Mouse (Mus musculus) embryonic facial prominence, embryonic 14.5 days (tissue): ENCODE measurements at regions not wholly inside any gene's neighbourhood (a gene's known extent, or its start where the extent isn't known, plus 50 kb on each side); places are given as distances from the start of the nearest gene placed in this dataset.

Experiments
- ATAC-seq: fragments of 200-750 bp; cut with Nextera tagmentation; 2 replicates; pipeline ENCODE4 v1.8.0; 2017; ENCODE audit warnings: low read depth, moderate number of reproducible peaks, moderate TSS enrichment
- DNase-seq: peaks from one replicate; pipeline ENCODE4 v3.0.0-alpha.2; 2015; ENCODE audit warnings: low spot score
- H3K27ac ChIP-seq: fragments of 300-500 bp; sonication (generic); replicated peaks from 2 replicates; pipeline ENCODE4 v1.5.1; 2014; ENCODE audit warnings: low read depth, mild to moderate bottlenecking, low read length, moderate library complexity
- H3K27me3 ChIP-seq: fragments of 300-500 bp; sonication (generic); replicated peaks from 2 replicates; pipeline ENCODE4 v1.6.1; 2014; ENCODE audit warnings: low read length; ENCODE audit not compliant: control insufficient read depth, insufficient read depth
- H3K36me3 ChIP-seq: fragments of 300-500 bp; sonication (generic); 2 replicates; pipeline ENCODE4 v1.6.1; 2014; ENCODE audit warnings: low read length, mixed read lengths; ENCODE audit not compliant: control insufficient read depth, insufficient read depth
- H3K4me1 ChIP-seq: fragments of 300-500 bp; sonication (generic); 2 replicates; pipeline ENCODE4 v1.6.1; 2014; ENCODE audit warnings: antibody characterized with exemption, low read length; ENCODE audit not compliant: control insufficient read depth, insufficient read depth
- H3K4me2 ChIP-seq: fragments of 300-500 bp; sonication (generic); 2 replicates; pipeline ENCODE4 v1.6.1; 2014; ENCODE audit warnings: low read depth, mild to moderate bottlenecking, low read length, moderate library complexity, mixed read lengths
- H3K4me3 ChIP-seq: fragments of 300-500 bp; sonication (generic); 2 replicates; pipeline ENCODE4 v1.5.1; 2014; ENCODE audit warnings: low read depth, mild to moderate bottlenecking, low read length
- H3K9ac ChIP-seq: fragments of 300-500 bp; sonication (generic); 2 replicates; pipeline ENCODE4 v1.6.1; 2014; ENCODE audit warnings: low read depth, mild to moderate bottlenecking, low read length, moderate library complexity, mixed read lengths
- H3K9me3 ChIP-seq: fragments of 300-500 bp; sonication (generic); 2 replicates; pipeline ENCODE4 v1.6.1; 2016; ENCODE audit warnings: low read length; ENCODE audit not compliant: control insufficient read depth
- WGBS: fragments of 180-500 bp; shearing (Covaris S2); extraction: QIAGEN DNeasy Blood & Tissue Kit; methylation state at CpG from one replicate; pipeline ENCODE4 v1.1.7; 2014; 5-methylcytosine and 5-hydroxymethylcytosine counted together

DNA sequence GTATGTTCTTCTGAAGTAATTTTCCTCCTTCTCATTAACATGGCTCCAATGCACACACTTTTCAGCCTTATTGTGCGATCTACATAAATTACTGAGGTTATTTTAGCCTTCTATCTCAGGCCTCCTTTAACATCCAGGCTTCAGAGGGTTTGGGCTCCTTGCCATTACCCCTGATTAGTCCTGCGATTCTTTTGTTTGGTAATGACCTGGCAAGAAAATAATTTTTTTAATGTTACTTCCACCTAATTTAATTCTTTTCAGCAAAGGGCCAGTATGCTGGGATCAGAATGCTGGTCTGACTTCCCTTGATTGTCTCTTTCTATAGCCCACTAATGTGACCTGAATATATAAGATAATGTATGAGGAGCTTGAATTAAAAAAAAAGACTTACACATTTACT is 739.4 kb downstream of the Tbl1xr1 start:
- H3K4me1 ChIP-seq: no peaks in the 10 kb centered on the region
- DNase-seq: peak; percentile 2

DNA sequence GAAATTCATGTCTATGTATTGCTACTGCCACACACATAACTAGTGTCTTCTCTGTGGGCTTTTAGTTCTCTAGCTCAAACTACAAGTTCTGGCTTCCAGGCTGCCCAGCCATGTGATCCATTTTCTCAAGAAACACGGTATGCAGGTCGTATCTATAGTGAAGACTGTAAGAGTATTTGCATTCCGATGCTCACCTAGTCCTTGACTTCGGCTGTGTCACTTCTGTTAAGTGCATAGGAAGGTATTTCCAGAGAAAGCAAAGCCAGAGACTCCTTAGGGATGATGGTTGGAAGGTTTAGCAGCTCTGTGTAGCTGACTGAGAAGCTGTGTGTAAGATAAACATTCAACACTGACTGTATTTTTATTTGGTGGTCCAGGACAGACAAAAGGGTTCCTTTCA is 750.0 kb downstream of the Tbl1xr1 start:
- no peaks in the 10 kb centered on the region for H3K9me3 ChIP-seq
- H3K27me3 ChIP-seq: no peaks in the 10 kb centered on the region
- no peak overlapping the region for H3K9ac ChIP-seq
- 75% methylated on average over 4 of the region's 4 CpGs for WGBS
- no peaks in the 10 kb centered on the region for H3K36me3 ChIP-seq
- no peak overlapping the region for H3K27ac ChIP-seq
- H3K4me2 ChIP-seq: no peak overlapping the region
- no peaks in the 10 kb centered on the region for H3K4me1 ChIP-seq
- no peak for ATAC-seq
- DNase-seq: no peak
- H3K4me3 ChIP-seq: no peak overlapping the region

More for the DNA sequence above, 739.4 kb downstream of the Tbl1xr1 start:
- Histone ChIP-seq H3K9me3 (no peaks in the 10 kb centered on the region), H3K9ac (no peak overlapping the region), H3K27me3 (no peaks in the 10 kb centered on the region), H3K4me2 (no peak overlapping the region), H3K27ac (no peak overlapping the region), H3K4me3 (no peak overlapping the region), H3K36me3 (no peaks in the 10 kb centered on the region)
- 79% methylated on average over 2 of the region's 2 CpGs for WGBS
- no peak for ATAC-seq

DNA sequence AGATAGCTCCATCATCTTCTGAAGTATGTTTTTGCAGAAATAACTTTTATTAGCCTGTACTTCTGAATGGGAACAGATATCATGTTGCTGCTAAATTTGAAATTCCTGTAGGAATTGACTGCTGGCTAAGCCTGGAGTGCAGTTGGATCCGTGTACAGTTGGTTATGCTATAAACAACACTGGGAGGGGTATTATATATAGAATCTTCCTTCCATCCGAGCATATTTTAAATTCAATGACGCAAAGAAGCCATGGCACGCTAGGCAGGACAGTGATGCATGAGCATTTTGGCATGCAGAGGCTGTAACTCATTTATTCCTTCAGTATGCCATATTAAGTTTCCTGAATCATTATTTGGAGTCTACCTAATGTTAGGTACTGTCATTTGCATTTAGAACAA is 762.5 kb downstream of the Tbl1xr1 start:
- ATAC-seq (no peak), DNase-seq (no peak)
- WGBS: 76% methylated on average over 4 of the region's 4 CpGs

DNA sequence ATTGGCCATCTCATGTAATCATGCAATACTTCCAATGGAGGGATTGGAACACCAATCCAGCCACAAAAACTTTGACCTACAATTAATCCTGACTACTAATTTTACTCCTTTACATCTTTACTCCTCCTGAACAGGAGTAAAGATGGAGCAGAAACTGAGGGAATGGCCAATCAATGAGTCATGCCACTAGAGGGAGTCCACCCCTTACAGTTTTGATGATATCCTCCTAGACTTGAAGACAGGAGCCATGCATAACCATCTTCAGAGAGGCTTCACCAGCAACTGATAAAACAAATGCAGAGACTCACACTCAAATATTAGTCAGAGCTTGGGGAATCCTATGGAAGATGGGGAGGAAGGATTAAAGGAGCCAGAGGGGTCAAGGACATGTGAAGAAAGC is 774.0 kb downstream of the Tbl1xr1 start:
- Histone ChIP-seq H3K27ac (no peak overlapping the region), H3K36me3 (no peaks in the 10 kb centered on the region), H3K9me3 (no peaks in the 10 kb centered on the region), H3K4me2 (no peak overlapping the region), H3K9ac (no peak overlapping the region), H3K4me3 (no peak overlapping the region), H3K27me3 (no peaks in the 10 kb centered on the region), H3K4me1 (no peaks in the 10 kb centered on the region)
- no peak for DNase-seq
- no peak for ATAC-seq

More for the DNA sequence above, 762.5 kb downstream of the Tbl1xr1 start:
- Histone ChIP-seq H3K27me3 (no peaks in the 10 kb centered on the region), H3K27ac (no peak overlapping the region), H3K9ac (no peak overlapping the region), H3K4me3 (no peak overlapping the region), H3K9me3 (no peaks in the 10 kb centered on the region), H3K4me2 (no peak overlapping the region), H3K4me1 (no peaks in the 10 kb centered on the region), H3K36me3 (no peaks in the 10 kb centered on the region)

DNA sequence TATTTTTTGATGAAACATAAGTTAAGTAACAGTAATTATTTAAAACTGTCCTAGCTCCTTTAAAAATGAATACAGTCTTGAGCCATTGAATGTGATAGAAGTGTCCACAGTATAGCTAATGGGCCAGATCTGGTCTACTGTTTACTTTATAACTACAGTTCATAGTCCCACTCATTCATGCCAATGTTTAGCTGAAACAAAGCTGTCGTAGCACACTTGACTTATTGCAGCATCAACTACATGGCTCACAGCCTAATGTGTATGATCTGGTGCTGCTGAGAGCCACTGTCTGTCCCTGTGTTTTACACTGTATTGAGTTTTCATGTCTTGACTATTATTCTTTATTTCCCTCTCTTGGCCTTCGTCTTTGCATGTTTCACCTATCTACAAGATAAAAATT is 787.1 kb downstream of the Tbl1xr1 start:
- no peak for ATAC-seq

DNA sequence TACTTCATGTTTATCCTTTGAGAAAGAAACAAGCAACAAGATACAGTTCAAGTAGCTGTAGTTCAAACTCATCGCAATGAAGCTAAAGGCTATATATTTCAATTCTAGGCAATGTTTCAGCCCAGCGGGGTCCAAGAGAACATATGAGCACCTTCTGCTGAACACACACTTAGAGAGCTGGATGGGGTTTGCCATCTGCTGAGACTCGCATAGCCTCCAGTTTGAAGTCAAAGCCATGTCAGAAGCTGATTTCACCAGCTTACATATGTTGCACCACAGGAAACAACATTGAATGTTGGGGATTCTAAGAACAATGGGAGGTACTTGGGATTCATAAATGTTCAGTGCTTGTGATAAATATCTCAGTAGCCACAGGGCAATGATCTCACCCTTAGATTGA is 801.4 kb downstream of the Tbl1xr1 start:
- 88% methylated on average over 3 of the region's 3 CpGs for WGBS
- H3K36me3 ChIP-seq: no peaks in the 10 kb centered on the region
- H3K9me3 ChIP-seq: no peaks in the 10 kb centered on the region
- ATAC-seq (no peak), DNase-seq (no peak)
- H3K4me2 ChIP-seq: no peak overlapping the region
- no peaks in the 10 kb centered on the region for H3K4me1 ChIP-seq
- H3K27me3 ChIP-seq: no peaks in the 10 kb centered on the region
- no peak overlapping the region for H3K4me3 ChIP-seq
- no peak overlapping the region for H3K9ac ChIP-seq
- H3K27ac ChIP-seq: no peak overlapping the region

More for the DNA sequence above, 787.1 kb downstream of the Tbl1xr1 start:
- Histone ChIP-seq H3K36me3 (no peaks in the 10 kb centered on the region), H3K27ac (no peak overlapping the region), H3K9ac (no peak overlapping the region), H3K27me3 (no peaks in the 10 kb centered on the region), H3K4me2 (no peak overlapping the region), H3K4me1 (no peaks in the 10 kb centered on the region), H3K9me3 (no peaks in the 10 kb centered on the region), H3K4me3 (no peak overlapping the region)
- DNase-seq: no peak
- 86% methylated on average over 2 of the region's 2 CpGs for WGBS

DNA sequence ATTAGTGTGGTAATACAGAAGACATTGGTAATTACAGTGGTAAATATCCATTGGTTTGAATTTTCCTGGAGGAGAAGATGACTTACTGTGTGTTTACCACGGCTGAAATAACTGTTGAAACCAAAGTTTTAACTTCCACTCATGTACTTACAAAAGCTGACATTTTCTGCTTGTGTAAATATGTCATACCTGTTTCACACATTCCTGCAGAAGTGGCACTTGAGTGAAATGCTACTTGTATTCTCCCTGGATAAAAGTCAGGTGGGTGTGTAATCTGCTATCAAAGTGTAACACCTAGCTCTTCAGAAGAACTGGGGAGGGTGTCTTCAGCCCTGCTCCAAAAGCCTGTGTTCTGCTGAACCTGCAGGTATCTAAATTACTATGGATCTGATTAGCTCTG is 816.3 kb downstream of the Tbl1xr1 start:
- no peaks in the 10 kb centered on the region for H3K36me3 ChIP-seq
- H3K9me3 ChIP-seq: no peaks in the 10 kb centered on the region
- no peak overlapping the region for H3K4me3 ChIP-seq
- DNase-seq (no peak), ATAC-seq (no peak)
- WGBS: 47% methylated on average over 1 of the region's 1 CpGs
- H3K4me2 ChIP-seq: no peak overlapping the region
- H3K27ac ChIP-seq: no peak overlapping the region
- H3K4me1 ChIP-seq: no peaks in the 10 kb centered on the region
- H3K9ac ChIP-seq: no peak overlapping the region
- H3K27me3 ChIP-seq: no peaks in the 10 kb centered on the region

DNA sequence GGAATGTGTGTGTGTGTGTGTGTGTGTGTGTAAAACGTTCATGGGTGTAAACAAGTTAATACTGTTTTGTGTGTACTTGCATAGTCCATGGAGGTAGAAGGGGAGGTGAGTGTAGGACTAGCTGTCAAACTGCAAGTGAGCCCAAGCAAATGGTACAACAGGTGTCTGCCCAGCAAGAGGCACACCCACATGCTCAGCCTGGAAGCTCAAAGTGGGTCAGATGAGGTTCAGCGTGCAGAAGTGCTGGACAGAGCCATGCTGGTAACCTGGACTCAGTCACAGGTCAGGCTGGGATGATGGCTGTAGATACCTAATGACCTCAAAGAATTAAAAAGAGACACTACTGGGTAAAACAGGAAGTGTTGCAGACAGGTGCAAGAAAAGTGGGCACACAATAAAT is 821.2 kb downstream of the Tbl1xr1 start:
- H3K9ac ChIP-seq: no peak overlapping the region
- no peaks in the 10 kb centered on the region for H3K27me3 ChIP-seq
- H3K4me3 ChIP-seq: no peak overlapping the region
- H3K4me2 ChIP-seq: no peak overlapping the region
- no peak overlapping the region for H3K27ac ChIP-seq
- DNase-seq: no peak
- no peaks in the 10 kb centered on the region for H3K9me3 ChIP-seq
- WGBS: 59% methylated on average over 2 of the region's 2 CpGs
- H3K36me3 ChIP-seq: no peaks in the 10 kb centered on the region
- no peak for ATAC-seq
- no peaks in the 10 kb centered on the region for H3K4me1 ChIP-seq

DNA sequence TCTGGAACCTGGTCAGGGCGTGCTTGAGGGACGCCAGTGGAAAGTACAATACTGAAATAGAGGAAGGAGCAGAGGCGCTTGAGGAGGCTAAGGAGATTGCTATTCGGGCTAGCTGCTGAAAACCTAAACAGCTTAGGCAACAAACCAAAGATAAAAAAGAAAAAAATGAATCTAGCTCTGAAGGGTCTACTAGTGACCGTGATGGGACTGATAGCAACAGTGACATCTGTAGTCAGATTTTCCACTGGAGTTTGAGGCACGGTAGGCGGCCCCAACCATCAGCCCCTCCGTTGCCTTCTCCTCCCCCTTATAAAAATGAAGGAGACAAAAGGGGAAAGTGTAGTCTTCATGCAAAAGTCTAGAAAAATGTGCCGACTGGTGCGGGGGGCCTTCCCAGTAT is 824.5 kb downstream of the Tbl1xr1 start:
- Histone ChIP-seq H3K9ac (no peak overlapping the region), H3K9me3 (no peaks in the 10 kb centered on the region), H3K4me3 (no peak overlapping the region), H3K36me3 (no peaks in the 10 kb centered on the region), H3K4me1 (no peaks in the 10 kb centered on the region), H3K27ac (no peak overlapping the region), H3K27me3 (no peaks in the 10 kb centered on the region), H3K4me2 (no peak overlapping the region)
- ATAC-seq (no peak), DNase-seq (no peak)
- 93% methylated on average over 10 of the region's 10 CpGs for WGBS
